Mouse (Mus musculus) lung, adult 2 months (tissue): ENCODE results near the gene Arhgap24.

Source experiments
- CTCF ChIP-seq: fragments of 200-500 bp; IDR thresholded peaks from 2 replicates; pipeline ENCODE4 v1.5.1; 2011; ENCODE audit warnings: mild to moderate bottlenecking, low read length, control low read depth; ENCODE audit not compliant: insufficient read depth
- POLR2A ChIP-seq: fragments of 200-500 bp; IDR thresholded peaks from 2 replicates; pipeline ENCODE4 v1.6.1; 2011; ENCODE audit warnings: low read depth, mild to moderate bottlenecking, control low read depth, low read length, borderline replicate concordance; ENCODE audit errors: extremely low read depth

GRCm38 (mm10) chr5:102742554-102743255 lies 261.5 kb downstream of the Arhgap24 start:
- TF ChIP-seq CTCF (no peak), POLR2A (no peak)
